Mouse (Mus musculus): Measurements from ENCODE around the gene Sertad1. TPM values are rescaled to one million over a fixed set of nuclear protein-coding genes. Genes with fewer than 3 reads are reported as not detected.

Gene Sertad1
- polyA plus RNA-seq, 1 experiment = 15.4 TPM

DNA sequence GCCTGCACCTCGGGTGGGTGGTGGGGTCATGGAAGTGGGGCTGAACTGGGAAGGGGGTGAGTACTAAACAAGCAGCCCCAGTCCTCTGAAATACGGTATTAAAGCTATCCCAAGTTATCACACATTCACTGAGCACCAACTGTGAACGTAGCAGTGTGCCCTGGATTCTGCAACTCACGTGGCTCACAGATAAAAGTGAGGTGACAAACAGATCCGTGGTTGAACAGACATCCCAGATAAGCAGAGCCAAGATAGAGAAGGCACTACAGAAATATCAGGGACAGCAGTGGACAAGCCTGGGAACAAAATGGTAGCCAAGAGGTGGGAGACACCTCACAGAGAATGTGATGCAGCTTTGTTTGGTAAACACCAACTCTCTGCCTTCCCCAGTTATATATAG, 27.1 kb upstream of the Sertad1 start:
- TF ChIP-seq CTCF (IDR thresholded peaks at IDR 0.05; ENCODE audit: control insufficient read depth, insufficient read depth, insufficient replicate concordance, low read depth, low read length) = no peak
- TF ChIP-seq POLR2A (IDR thresholded peaks at IDR 0.05; ENCODE audit: control insufficient read depth, low read depth, low read length) = no peak
- Histone ChIP-seq H3K4me3 (ENCODE audit: control insufficient read depth, low read depth, low read length) (no peak overlapping the region), H3K27ac (ENCODE audit: control insufficient read depth, insufficient read depth, low read depth, low read length) (no peak overlapping the region), H3K27me3 (ENCODE audit: control insufficient read depth, insufficient read depth, low read length) (no peaks in the 10 kb centered on the region), H3K4me1 (ENCODE audit: control insufficient read depth, insufficient read depth, low read length) (peaks cover 2% of the 10 kb centered on the region), H3K36me3 (ENCODE audit: control insufficient read depth, insufficient read depth, low read length) (no peaks in the 10 kb centered on the region)

DNA sequence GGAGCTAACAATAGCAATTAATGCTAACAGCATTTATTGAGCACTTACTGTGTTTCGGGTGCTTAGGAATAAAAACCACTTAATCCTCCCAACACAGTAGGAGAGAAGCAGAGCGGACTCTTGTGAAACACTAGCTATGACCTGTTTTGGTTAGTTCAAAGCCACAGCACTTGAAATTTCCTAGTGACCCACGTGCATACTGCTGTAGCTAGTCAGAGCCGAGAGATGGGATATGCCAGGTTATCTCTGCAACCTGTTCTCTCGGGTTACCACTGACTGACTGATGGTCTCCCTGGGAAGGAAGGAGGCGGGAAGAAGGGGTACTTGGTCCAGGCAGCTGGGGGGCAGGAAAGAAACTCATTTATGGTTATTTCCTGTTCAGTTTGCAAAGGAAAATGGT, 26.2 kb upstream of the Sertad1 start:
- TF ChIP-seq CTCF (IDR thresholded peaks at IDR 0.05; ENCODE audit: control insufficient read depth, insufficient read depth, insufficient replicate concordance, low read depth, low read length) (no peak), POLR2A (IDR thresholded peaks at IDR 0.05; ENCODE audit: control insufficient read depth, low read depth, low read length) (no peak)
- H3K4me1 ChIP-seq (ENCODE audit: control insufficient read depth, insufficient read depth, low read length) = peaks cover 2% of the 10 kb centered on the region
- H3K4me3 ChIP-seq (ENCODE audit: control insufficient read depth, low read depth, low read length) = no peak overlapping the region
- H3K27ac ChIP-seq (ENCODE audit: control insufficient read depth, insufficient read depth, low read depth, low read length) = no peak overlapping the region
- no peaks in the 10 kb centered on the region for H3K36me3 ChIP-seq (ENCODE audit: control insufficient read depth, insufficient read depth, low read length)
- no peaks in the 10 kb centered on the region for H3K27me3 ChIP-seq (ENCODE audit: control insufficient read depth, insufficient read depth, low read length)

DNA sequence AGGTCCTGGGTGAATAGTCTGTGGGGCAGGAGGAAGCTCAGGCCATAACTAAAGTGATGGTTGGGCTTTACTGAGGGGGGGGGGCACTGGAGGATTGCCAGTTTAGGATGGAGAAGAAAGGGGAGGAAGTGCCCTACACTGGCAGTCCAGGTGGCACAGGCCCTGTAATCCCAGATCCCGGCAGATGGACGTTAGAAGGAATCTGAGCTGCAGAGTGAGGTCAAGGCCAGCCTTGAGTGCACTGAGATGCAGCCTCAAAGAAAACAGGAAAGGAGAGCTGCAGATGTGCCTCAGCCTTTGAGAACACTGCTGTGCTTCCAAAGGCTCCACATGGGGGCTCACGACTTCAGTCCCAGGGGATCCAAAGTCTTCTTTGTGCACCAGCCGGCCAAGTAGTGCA, 19.1 kb upstream of the Sertad1 start:
- Histone ChIP-seq H3K4me3 (ENCODE audit: control insufficient read depth, low read depth, low read length) (no peak overlapping the region), H3K36me3 (ENCODE audit: control insufficient read depth, insufficient read depth, low read length) (no peaks in the 10 kb centered on the region), H3K27me3 (ENCODE audit: control insufficient read depth, insufficient read depth, low read length) (no peaks in the 10 kb centered on the region), H3K27ac (ENCODE audit: control insufficient read depth, insufficient read depth, low read depth, low read length) (no peak overlapping the region), H3K4me1 (ENCODE audit: control insufficient read depth, insufficient read depth, low read length) (no peaks in the 10 kb centered on the region; the same call in 1 of the 2 replicates)
- TF ChIP-seq POLR2A (IDR thresholded peaks at IDR 0.05; ENCODE audit: control insufficient read depth, low read depth, low read length) = no peak
- TF ChIP-seq CTCF (IDR thresholded peaks at IDR 0.05; ENCODE audit: control insufficient read depth, insufficient read depth, insufficient replicate concordance, low read depth, low read length) = no peak

DNA sequence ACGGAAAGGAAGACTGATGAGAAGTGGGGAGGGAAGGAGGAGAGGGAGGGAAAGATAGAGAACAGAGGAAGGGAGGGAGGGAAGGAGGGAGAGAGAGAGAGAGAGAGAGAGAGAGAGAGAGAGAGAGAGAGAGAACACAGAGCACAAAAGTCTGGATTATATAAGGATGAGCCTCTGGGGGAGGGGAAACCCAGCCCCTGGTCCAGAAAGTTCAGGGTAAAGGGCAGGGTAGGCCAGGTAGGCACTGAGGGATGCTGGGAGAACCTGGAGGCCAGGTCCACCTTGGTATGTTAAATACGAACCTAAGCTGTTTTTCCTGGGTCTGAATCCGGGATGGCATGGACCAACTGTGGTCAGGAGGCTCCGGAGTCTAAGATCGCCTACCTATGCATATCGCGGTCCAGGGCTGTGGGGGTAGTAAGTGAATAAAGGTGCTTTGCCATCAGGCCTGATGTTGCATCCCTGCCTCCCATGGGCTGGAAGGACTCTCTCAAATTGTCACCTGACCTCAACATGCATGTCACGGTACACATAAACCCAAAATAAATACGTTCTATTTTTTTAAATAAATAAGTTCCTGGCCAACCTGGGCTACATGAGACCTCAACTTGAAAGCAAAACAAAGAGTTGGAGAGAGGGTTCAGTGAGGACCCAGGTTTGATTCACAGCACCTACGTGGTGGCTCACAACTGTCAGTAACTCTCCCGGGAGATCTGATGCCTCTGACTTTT, 15.2 kb upstream of the Sertad1 start:
- Histone ChIP-seq H3K4me1 (ENCODE audit: control insufficient read depth, insufficient read depth, low read length) (peaks cover 11% of the 10 kb centered on the region), H3K27ac (ENCODE audit: control insufficient read depth, insufficient read depth, low read depth, low read length) (no peak overlapping the region), H3K27me3 (ENCODE audit: control insufficient read depth, insufficient read depth, low read length) (no peaks in the 10 kb centered on the region), H3K36me3 (ENCODE audit: control insufficient read depth, insufficient read depth, low read length) (no peaks in the 10 kb centered on the region), H3K4me3 (ENCODE audit: control insufficient read depth, low read depth, low read length) (no peak overlapping the region)
- TF ChIP-seq CTCF (IDR thresholded peaks at IDR 0.05; ENCODE audit: control insufficient read depth, insufficient read depth, insufficient replicate concordance, low read depth, low read length) (no peak), POLR2A (IDR thresholded peaks at IDR 0.05; ENCODE audit: control insufficient read depth, low read depth, low read length) (no peak)

DNA sequence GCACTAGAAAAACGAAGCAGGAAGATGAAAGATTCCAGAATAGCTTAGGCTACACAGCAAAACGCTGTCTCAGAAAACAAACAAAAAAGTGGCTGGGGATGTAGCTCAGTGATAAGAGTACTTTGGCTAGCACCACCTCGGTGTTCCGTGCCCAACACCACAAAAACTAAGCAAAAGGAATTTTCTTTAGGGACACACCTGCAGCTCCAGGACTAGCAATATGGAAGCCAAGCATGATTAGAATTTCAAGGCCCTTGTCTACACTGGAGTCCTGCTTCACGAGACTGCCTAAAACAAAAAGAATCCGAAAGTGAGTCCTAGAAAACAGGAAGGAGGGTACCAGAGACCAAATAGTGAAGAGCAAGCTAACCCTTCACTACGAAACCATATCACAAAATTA, 14.1 kb upstream of the Sertad1 start:
- Histone ChIP-seq H3K27me3 (ENCODE audit: control insufficient read depth, insufficient read depth, low read length) (no peaks in the 10 kb centered on the region), H3K36me3 (ENCODE audit: control insufficient read depth, insufficient read depth, low read length) (no peaks in the 10 kb centered on the region), H3K4me1 (ENCODE audit: control insufficient read depth, insufficient read depth, low read length) (peaks cover 11% of the 10 kb centered on the region), H3K4me3 (ENCODE audit: control insufficient read depth, low read depth, low read length) (peak overlapping the region; percentile 17; the same call in 1 of the 2 replicates), H3K27ac (ENCODE audit: control insufficient read depth, insufficient read depth, low read depth, low read length) (peak overlapping the region; percentile 66)
- TF ChIP-seq CTCF (IDR thresholded peaks at IDR 0.05; ENCODE audit: control insufficient read depth, insufficient read depth, insufficient replicate concordance, low read depth, low read length) = no peak
- TF ChIP-seq POLR2A (IDR thresholded peaks at IDR 0.05; ENCODE audit: control insufficient read depth, low read depth, low read length) = no peak

DNA sequence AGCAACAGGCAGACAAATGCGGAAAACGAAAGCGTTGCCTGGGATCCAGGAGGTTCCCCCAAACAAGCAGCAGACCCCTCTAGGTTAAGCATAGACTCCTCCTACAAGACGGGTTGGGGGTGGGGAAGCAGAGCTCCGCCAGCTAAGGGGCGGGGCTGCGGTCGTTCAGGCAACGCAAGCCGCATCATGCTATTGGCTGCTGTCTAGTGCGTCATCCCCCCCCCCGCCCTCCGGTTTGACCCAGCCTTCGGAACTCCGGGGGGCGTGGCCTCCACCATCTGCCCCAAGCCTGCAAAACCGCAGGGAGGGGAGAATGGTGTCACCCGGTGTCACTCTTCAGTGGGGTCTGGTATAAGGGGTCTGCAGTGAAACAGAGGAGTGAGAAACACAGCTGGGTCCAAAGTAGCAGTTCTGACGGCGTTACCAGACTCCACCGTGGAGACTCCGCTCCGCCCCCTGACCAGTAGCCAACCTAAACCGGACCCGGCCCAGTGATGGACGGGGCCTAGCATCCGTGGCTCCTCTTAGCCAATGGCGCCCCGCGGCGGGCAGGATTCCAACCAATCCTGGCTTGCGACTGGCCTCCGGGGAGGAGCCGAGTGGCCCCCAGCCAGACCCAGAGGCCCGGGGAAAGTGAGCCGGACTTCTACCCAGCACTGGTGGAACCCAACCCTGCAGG, 13.4 kb upstream of the Sertad1 start, which contains the start of gene Sertad3:
TSS of gene Sertad3 (plus strand) at position 613 of the 679 bp plus-strand sequence.
- Histone ChIP-seq H3K36me3 (ENCODE audit: control insufficient read depth, insufficient read depth, low read length) (no peaks in the 10 kb centered on the region), H3K4me3 (ENCODE audit: control insufficient read depth, low read depth, low read length) (peak within 1 kb of the TSS; percentile 87), H3K27me3 (ENCODE audit: control insufficient read depth, insufficient read depth, low read length) (no peaks in the 10 kb centered on the region), H3K4me1 (ENCODE audit: control insufficient read depth, insufficient read depth, low read length) (peaks cover 11% of the 10 kb centered on the region), H3K27ac (ENCODE audit: control insufficient read depth, insufficient read depth, low read depth, low read length) (peak within 1 kb of the TSS; percentile 90)
- TF ChIP-seq CTCF (IDR thresholded peaks at IDR 0.05; ENCODE audit: control insufficient read depth, insufficient read depth, insufficient replicate concordance, low read depth, low read length) (no peak), POLR2A (IDR thresholded peaks at IDR 0.05; ENCODE audit: control insufficient read depth, low read depth, low read length) (peak; percentile 58; the same call in 1 of the 2 replicates)

DNA sequence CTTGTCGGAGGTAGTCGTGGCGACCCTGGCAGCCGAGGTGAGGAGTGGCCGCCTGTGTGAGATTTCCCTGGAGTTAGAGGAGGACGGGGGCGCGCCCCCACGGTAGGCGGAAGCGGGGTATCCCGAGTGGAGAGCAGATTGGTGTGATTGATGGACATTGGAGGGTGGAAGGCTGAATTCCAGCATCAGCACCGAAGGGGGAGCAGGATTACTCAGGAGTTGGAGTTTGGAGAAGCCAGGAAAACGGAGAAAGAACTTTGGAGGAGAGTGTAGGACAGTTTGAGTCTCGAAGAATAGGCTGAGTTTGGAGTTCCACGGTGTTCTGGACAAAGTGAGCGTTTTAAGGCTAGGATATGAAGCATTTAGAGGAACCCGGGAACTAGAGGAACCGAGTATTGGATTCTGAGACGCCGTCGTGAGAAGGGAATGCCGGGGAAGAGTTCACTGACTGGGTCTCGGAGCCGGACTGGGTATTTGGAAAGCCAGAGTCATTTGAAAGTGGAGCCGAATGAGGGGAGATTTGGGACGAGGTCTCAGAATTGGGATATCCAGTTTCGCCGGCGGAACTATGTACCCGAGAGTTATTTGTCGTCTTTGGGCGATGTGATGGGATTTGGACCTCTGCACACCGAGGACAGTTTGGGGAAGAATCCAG, 12.7 kb upstream of the Sertad1 start:
- Histone ChIP-seq H3K27me3 (ENCODE audit: control insufficient read depth, insufficient read depth, low read length) (no peaks in the 10 kb centered on the region), H3K36me3 (ENCODE audit: control insufficient read depth, insufficient read depth, low read length) (no peaks in the 10 kb centered on the region), H3K27ac (ENCODE audit: control insufficient read depth, insufficient read depth, low read depth, low read length) (peak overlapping the region; percentile 90), H3K4me1 (ENCODE audit: control insufficient read depth, insufficient read depth, low read length) (peaks cover 11% of the 10 kb centered on the region), H3K4me3 (ENCODE audit: control insufficient read depth, low read depth, low read length) (peak overlapping the region; percentile 87)
- no peak for TF ChIP-seq POLR2A (IDR thresholded peaks at IDR 0.05; ENCODE audit: control insufficient read depth, low read depth, low read length)

Measured in testis, adult 2 months (tissue).